Mouse (Mus musculus) c-Kit-negative CD71-positive TER-119-positive erythroid progenitor cells, embryonic 14.5 days (primary cell): Measurements from ENCODE around the gene Trak1.

Source experiments
- DNase-seq: peaks from one replicate; pipeline ENCODE4 v3.0.0-alpha.2; 2013; ENCODE audit warnings: low read depth, low spot score

The Trak1 gene

GRCm38 (mm10) chr9:121477305-121477911 is 180.1 kb downstream of the Trak1 start:
- peak; percentile 39 for DNase-seq

DNA sequence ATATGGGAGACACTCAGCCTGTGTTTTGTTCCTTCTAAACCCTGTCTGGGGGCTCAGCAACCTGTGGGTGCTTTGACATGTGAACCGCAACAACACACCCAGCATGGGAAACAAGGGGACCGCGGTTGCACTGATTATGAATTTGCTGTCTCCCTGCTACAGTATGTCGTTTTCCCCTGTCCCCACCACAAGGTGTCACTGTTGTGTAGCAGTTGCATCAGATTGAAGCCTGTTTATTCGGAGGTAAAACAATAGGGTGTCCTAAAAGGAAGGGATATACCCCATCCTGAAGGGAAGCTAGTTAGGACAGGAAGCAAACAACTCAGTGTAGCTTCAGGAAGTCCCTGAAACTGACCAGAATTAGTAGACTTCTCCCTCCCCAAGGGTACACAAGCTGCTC is 182.2 kb downstream of the Trak1 start:
- DNase-seq, result peak; percentile 9

- DNase-seq, result no peak
These were observed 189.9 kb downstream of the Trak1 start for GRCm38 (mm10) chr9:121487216-121487615.

DNA sequence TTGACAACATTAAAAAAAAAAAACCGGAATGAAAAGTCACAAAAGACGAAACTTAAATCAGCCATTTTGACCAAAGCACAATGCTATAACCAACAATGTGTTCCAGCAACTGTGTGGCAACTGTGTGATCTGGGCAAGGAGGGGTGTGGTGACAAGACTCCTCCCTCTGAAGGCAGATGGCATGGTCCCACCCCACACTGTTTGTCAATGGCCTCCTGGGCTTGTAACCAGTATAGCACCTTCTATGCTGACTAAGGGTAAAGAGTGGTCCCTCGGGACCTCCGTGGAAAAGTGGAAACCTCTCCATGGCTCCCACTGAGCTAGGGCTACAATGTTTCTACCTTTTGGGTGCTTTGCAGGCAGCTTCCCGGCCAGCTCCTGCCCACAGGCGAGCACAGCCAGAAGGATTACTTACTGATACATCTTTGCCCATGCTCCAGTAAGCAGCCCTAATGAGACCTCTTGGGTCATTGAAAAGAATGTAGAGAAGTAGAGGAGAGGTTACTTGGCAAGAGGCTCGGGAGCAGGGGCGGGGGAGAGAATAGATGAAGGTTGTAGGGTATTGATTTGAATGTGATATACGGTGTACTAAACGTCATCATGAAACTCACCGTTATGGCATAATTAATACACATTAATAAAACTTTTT is 194.4 kb downstream of the Trak1 start:
- no peak for DNase-seq

- no peak for DNase-seq
These were observed 196.9 kb downstream of the Trak1 start for GRCm38 (mm10) chr9:121494006-121494767.

DNA sequence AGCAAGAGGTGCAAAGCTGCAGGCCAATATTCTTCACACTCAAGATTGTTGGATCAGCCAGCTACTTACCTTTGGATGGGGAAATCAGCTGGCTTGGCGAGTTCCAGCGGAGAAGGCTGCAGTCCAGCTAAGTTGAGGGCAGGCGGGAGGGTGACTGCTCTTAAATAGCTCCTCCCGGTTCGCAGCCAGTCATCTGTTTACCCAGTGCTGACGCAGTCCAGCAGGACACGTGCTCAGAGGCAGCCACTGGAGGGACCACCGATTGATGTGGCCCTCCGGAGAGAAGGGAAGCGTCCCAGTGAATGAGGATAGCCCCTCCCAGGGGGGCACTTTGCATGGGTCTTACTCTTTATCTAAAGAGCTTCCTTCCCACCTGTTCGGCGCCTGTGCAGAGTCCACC is 198.2 kb downstream of the Trak1 start, which contains the start of gene Cck:
TSS of gene Cck (minus strand) at position 166 of the 400 bp plus-strand sequence.
- DNase-seq, result no peak

DNA sequence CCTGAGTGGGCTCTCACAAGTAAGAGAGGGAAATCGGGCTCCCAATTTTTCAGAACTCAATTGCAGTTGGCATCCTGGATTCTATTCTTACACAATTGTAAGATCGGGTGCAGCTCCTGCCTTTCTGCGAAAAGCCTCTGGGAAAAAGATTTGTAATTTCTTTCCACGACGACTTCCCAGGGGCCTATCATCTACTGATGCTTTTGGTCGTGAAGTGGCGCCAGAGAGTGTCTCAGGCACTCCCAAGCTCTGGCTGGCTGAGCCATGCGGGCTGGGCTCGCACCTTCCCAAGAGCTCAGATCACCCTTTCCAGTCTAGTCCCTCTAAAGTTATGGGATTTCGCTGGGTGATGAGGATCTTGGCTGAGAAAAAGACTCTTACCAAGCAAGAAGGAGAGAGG is 198.8 kb downstream of the Trak1 start:
- DNase-seq, result no peak

GRCm38 (mm10) chr9:121505346-121505745 is 208.0 kb downstream of the Trak1 start:
- DNase-seq, result no peak

GRCm38 (mm10) chr9:121506478-121507180 is 209.3 kb downstream of the Trak1 start:
- no peak for DNase-seq

DNA sequence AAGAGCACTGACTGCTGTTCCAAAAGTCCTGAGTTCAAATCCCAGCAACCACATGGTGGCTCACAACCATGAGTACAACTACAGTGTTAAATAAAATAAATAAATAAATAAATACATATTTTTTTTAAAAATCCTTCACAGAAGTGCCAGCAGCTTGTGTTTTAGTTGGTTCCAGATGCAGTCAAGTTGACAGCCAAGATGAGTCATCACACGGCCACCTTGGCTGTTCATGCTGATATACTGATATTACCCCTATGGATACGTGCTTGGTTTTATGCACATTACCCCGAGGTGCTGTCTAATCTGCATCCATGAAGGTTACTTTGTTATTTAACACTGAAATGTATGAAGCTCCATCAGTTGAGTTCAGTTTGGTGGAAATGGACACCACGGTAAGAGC is 214.6 kb downstream of the Trak1 start:
- no peak for DNase-seq

GRCm38 (mm10) chr9:121514462-121514861 is 217.2 kb downstream of the Trak1 start:
- DNase-seq, result no peak

GRCm38 (mm10) chr9:121520047-121520446 is 222.7 kb downstream of the Trak1 start:
- DNase-seq, result no peak
